Mouse (Mus musculus) cerebellum, postnatal 10 days (tissue): Measurements from ENCODE around the gene Serpinb9b.
"Not testable (repeated sequence)": the region's sequence is repeated elsewhere in the genome, so short reads cannot be mapped to it uniquely, and the experiment has no call there.

Experiments
- DNase-seq, 2 experiments: peaks; one replicate each; pipeline ENCODE4 v3.0.0; 2021; ENCODE audit warnings: mixed read lengths in 2 of 2

Gene Serpinb9b

DNA sequence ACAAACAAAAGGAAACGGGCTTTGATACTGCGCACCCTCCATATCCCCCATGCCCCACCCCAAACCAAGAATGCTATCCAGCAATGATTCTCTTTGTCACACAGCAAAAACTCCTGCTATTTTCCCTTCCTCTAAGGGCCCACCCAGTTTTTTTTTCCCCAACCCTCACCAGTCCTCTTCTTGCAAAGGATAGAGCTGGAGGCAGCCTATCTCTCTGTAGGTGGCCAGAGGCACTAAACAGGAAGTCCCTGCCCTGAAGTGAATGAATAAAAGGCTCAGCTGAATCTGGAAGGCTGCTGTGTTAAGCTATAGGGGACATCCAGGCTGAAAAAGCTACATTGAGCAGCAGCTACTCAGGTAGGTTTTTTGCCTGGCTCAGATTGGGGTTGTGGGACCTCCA lies at the start of gene Serpinb9b:
Gene Serpinb9b (plus strand): TSS at position 173 of the 400 bp plus-strand sequence.
- DNase-seq, result no peak

DNA sequence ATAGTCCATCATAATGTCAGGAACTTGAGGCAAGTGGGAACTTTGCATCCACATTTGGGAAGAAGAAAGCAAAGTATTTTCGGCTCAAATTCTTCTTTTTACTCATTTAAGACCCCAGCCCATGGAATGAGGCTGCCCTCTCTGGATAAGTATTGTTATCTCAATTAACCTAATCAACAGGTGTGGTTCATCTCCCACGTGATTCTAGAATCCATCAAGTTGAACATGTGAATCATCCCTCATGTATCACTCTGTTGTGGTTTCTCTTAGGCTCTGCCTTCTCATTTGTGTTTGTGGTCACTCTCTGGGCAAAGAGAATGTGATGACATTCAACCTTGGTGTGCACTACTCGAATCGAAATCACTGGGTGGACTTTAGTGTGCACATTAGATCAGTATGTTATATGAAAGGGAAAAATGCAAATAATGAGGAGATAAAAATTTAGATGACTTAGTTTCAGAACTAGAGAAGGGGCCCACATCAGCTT lies 44.6 kb upstream of the Serpinb9b start:
- DNase-seq, result no peak

DNA sequence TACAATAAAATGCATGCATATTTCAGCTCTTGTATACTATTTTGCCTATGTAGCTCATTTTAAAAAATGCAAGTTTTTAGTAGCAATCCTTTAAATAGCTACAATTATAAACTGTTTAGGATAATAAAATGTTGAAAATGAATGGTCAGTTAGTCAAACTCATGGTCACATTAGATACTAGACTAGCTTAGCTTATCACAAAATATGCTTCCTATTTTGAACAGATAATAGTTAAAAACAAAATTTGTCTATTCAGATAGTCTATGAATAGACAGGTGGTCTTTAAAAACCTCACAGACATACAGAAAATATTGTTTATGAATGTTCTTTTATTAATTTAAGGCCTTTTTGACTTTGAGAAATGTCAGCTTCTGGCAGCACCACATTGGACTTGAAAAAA lies 41.0 kb upstream of the Serpinb9b start:
- DNase-seq, result no peak

DNA sequence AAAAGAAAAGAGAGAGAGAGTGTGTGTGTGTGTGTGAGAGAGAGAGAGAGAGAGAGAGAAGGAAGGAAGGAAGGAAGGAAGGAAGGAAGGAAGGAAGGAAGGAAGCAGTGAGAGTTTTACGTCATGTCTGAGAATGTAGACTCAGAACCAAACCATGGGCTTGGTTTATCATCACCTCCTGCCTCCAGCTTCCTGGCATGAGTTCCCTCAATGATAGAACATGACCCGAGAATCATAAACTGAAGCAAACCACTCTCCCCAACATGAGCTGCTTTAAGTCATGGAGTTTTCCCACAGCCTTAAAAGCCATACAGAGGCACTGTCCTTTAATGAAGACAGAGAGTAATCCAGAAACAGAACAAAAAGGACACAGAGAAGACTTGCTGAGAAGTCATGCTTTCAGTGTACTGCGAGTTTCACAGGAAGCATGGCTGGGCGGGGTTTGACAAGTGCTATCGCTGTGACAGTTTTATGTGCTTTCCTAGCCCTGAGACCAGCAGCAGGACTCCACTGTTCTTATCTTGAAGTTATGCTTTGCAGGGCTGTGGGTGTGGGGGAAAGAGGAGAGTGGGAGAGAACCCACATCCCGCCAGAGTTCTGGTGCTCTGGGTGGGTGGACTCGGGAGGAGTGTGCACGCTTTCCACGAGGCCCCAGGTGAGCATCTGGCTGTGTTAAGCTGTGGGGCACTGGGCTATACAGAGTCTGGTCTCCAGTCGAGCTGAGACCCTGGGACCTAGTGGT lies 33.9 kb upstream of the Serpinb9b start:
- no peak for DNase-seq

DNA sequence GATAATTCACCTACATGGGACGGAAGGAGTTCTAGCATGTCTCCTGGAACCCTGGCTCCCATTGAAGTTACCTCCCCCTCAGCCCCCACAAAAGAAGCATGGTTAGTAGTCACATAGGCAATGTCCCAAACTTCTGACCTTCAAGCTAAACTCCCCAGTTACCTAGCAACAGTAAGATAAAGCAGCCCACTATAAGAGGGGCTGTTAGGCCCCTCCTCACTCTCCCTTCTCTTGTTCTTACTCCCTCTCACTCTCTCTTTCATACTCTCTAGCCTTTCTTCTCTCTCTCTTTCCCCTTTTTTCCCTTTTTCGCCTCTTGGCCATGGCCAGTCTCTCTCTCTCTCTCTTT lies 33.3 kb upstream of the Serpinb9b start:
- DNase-seq, result no peak

DNA sequence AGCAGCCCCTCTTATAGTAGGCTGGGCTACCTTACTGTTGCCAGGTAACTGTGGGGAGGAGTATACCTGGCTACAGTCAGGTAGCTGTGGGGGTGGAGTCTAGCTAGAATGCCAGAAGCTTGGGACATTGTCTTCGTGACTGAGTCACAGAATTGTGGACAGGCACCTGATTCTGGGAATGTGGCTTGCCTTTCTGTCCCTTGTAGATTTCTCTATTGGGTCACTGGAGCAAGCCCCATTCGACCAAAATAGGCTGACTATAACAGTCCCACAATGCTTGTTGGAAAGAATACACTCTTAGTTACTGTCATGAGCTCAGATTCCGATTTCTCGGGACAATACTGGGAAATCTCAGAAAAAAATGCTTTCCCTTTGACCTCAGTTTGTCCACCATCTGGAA lies 32.2 kb upstream of the Serpinb9b start:
- DNase-seq, result no peak

DNA sequence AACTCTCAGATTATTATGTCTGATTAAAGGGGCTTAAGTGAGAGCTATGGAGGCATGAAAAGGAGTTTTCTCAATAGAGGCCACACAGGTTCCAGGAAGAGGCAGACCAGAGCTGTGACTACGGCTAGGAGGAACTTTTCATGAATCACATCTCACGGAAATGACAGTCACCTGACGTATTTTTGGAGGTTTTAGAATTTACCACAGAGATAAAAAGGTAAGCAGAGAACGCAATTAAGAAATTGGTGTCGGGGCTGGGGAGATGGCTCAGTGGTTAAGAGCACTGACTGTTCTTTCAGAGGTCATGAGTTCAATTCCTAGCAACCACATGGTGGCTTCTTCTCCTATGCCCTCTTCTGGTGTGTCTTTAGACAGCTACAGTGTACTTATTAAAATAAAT lies 25.9 kb upstream of the Serpinb9b start:
- no peak for DNase-seq

DNA sequence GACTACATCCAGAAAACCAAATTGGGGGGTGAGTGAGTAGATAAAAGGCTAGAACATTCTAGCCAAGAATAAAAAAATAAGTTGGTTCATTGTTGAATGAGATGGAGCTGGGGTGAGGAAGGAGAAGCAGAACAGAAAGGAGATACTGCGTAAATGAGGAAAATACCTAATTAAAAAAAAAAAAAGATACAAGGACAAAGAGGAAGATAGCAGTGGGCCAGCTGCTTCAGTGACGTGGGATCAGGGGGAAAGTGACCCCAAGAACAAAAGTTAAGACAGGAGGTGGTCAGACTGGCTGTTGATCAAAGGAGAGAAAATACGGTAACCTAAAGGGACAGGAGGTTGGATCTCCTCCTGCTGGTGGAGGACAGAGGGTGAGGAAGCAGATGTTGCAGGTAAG lies 24.3 kb upstream of the Serpinb9b start, which contains the start of gene Serpinb9:
Gene Serpinb9 (plus strand): TSS at position 301 of the 400 bp plus-strand sequence.
- DNase-seq, result no peak

DNA sequence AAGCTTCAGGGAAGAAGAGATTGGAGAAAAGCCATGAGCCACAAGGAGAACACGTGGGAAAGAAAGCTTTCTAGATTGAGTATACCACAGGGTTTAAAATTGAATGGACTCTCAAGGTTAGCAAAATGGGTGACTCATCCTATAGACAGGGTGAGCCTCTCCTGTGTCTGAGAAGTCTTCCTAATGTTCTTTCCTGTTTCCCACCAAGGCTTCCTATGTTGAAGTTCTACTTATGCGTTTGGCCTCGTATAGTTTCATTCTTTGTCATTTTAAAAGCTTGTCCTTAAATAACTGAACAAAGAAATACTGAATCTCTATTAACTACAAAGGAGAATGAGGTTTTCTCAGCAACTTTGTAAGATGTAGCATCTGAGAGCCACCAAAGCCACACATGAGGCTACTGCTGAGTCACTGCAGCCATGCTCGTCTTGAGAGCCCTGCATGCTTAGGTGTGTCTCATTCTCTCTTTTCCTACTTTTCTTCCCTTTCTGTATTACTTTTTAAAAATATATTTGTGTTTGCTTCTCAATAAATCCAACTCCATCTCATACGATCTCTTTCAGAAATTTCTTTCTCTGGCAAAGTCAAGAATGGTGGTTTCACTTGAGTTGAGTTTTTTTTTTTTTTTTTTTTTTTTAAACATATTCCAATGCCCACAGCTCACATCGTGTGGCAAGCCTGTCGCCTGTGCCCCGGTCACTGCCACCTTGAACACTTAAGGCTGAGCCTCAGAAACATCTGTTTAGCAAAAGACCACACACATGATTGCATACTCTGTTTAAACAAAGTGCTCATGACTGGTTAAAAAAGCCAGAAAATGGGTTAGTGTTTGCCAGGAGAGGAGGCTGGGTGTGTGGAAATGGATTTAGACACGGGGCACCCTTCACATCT lies 23.4 kb upstream of the Serpinb9b start:
- DNase-seq, result no peak

DNA sequence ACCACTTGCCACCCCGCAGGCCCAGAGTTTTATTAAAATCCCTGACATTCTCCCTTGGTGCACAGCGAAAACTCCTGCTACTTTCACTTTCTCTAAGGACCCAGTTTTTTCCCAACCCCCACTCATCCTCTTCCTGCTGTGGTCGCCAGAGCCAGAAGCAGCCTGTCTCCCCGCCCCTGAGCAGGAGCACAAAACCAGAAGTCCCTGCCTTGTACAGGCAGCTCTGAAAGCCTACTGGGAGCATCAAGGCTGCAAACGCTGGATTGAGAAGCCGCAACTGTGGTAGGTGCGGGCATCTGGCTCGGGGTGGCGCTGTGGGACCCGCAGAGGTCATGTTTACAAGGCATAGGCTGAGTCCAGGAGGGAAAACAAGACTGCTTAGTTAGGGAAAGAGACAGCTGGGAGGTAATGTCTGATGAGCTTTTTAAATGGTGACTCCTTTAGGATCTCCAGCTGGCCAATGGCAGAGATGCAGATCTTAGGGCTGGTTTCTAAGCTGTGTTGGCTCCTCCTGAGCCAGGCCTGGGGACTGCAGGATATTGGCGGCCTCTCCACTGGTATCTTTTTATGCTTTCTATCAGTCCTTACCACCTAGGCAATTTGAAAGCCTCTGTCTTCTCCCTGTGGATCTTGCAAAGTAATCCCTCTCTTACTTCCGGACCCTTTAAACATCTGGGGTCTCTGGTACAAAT lies 22.7 kb upstream of the Serpinb9b start:
- peak; percentile 85 to 86 for DNase-seq

DNA sequence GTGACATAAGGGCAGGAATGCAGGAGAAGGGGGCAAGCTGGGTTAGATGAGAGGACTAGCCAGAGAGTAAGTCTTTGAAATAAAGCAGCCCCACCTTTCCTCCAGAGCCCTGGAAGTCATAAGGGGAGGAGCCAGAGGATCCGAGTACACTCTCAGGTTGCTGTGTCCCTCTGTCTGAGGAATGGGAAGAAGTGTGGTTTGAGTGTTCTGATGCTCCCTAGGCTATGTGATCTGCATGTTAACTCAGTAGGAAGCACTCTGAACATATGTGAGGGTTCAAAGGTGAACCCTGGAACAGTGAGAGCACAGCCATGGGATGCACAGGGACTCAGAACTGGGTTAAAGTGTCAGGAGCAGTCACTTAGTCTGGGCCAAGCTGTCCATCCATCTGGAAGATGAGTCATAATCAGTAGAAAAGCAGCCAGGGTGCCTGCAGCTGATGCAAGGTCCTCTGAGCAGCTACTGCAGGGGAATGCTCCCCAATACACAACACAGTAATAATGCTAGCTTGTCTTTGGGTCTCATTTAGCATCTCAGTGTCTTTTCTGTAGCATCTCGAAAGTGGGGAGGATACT lies 21.6 kb upstream of the Serpinb9b start:
- no peak for DNase-seq

DNA sequence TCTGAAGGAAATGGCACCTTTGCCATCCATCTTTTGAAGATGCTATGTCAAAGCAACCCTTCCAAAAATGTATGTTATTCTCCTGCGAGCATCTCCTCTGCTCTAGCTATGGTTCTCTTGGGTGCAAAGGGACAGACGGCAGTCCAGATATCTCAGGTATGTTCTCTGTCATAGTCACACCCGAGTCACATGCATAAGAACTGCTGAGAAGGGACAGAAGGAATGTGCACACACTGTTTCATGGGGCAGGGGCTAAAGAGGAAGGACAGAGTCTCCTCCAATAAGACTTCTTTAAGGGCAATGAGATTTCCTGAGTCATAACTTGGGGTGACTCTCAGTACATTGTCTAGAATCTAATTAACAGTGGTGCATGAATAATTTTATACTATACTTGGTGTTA lies 20.7 kb upstream of the Serpinb9b start:
- DNase-seq, result no peak

DNA sequence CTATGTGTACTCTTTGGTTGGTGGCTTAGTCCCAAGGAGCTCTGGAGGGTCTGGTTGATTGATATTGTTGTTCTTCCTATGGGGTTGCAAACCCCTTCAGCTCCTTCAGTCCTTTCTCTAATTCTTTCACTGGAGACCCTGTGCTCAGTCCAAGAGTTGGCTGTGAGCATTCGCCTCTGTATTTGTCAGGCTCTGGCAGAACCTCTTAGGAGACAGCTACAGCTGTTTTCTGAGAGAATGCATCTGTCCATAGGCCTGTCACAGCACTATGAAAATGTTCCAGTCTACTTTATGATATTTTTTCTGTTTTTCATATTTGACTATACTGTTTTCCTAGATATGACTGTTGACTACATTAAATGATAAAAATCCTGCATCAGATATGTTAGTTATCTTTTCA lies 14.8 kb upstream of the Serpinb9b start:
- no peak for DNase-seq

DNA sequence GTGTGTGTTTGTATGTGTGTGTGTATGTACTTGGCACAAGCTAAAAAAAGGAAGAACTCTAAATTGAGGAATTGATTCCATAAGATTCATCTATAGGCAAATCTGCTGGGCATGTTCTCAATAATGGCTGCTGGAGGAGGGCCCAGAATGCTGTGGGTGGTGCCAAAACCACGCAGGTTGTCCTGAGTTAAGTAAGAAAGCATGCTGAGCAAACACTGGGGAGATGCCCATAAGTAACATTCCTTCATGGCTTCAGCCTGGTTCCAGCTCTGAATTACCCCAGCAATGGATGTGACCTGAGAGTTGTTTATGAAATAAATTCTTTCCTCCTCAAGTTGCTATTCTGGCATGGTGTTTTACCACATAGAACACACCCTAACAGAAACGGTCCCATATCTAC lies 13.9 kb upstream of the Serpinb9b start:
- DNase-seq, result no peak

DNA sequence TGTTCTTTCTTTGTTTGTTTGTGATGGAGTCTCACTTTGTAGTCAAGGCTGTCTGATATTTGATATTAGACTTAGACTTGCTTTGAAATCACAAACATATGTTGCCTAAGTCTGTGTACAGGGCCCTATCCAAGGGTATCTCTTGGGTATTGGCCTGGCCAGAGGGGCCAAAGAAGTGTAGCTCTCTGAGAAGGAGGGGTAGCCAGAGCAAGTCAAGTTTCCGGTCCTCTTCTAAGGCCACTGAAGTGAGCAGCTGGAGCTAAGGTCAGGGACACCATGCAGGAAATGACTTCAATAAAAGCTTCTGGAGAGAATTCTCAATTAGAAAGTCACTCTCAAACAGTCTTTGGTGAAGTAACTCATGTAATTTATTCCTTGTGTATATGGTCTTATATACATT lies 4.8 kb upstream of the Serpinb9b start:
- no peak for DNase-seq

DNA sequence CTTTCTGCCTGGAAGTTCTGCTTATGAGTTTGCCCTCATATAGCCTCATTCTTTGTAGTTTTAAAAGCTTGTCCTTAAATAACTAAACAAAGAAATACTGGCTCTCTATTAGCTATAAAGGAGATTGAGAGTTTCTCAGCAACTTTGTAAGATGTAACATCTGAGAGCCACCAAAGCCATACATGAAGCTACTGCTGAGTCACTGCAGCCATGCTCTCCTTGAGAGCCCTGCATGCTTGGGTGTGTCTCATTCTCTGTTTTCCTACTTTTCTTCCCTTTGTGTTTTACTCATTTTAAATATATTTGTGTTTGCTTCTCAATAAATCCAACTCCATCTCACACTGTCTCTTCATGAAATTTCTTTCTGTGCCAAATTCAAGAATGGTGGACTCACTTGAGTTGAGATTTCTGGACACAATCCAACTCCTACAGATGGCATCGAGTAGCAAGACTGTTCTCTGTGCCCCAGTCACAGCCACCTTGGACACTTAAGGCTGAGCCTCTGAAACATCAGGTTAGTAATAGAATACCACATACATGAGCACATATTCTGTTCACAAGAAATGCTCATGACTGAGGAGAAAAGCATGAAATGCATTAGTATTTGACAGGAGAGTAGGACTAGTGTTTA lies 674 bp upstream of the Serpinb9b start:
- DNase-seq, result peak; percentile 33 to 55

DNA sequence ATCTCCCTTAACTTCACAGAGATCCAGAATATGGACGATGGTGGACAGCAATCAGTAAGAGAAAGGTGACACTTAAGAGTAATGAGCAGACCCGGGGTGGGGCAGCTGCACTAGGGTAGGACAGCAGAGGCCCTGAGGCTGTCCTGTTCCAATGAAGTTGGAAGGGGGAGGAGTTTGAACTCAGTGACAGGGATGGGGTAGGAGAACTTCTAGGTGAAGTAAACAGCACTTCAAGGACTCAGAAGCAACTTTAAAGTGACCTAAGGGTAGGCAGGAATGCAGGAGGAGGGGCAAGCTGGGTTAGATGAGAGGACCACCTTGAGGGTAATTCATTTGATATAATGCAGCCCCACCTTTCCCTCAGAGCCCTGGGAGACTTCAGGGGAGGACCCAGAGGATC lies 930 bp downstream of the Serpinb9b start:
- DNase-seq, result no peak

DNA sequence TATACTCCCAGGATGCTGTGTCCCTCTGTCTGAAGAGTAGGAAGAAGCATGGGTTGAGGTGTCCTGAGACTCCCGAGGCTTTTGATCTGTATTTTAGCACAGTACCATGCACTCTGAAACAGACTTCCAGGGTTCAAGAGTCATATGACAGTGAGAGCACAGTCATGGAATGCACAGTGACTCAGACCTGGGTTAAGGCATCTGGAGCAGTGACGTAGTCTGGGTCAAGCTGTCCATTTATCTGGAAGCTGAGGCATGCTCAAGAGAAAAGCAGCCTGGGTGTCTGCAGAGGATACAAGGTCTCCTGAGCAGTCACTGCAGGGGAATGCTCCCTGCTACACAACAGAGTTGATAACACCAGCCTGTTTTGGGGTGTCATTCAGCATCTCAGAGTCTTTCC lies 1.3 kb downstream of the Serpinb9b start:
- DNase-seq, result no peak

DNA sequence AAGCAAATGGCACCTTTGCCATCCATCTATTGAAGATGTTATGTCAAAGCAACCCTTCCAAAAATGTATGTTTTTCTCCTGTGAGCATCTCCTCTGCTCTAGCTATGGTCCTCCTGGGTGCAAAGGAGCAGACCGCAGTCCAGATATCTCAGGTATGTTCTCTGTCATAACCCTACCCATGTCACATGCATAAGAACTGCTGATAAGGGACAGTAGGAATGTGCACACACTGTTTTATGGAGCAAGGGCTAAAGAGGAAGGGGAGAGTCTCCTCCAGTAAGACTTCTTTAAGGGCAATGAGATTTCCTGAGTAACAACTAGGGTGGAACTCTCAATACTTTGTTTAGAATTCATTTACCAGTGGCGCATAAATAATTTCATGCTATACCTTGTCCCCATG lies 2.3 kb downstream of the Serpinb9b start:
- not testable (repeated sequence) for DNase-seq

DNA sequence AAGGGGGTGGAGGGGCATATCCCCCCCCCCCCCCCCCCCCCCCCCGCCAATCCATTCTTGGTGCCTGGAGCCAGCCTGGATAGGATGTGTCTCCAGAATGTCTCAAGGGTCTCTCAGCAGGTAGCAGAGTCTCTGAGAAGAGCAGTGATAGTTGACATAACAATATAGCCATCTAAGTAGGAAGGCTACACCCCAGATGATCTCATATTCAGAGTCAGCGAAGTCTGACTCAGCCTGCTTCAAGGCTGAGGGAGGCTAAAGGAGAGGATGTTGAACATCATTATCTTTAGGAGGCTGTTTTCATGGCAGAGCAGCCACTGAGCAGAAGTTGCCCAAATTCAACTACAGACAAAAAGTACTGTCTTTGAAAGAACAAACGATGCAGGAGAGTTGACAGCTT lies 3.1 kb downstream of the Serpinb9b start:
- DNase-seq, result no peak

DNA sequence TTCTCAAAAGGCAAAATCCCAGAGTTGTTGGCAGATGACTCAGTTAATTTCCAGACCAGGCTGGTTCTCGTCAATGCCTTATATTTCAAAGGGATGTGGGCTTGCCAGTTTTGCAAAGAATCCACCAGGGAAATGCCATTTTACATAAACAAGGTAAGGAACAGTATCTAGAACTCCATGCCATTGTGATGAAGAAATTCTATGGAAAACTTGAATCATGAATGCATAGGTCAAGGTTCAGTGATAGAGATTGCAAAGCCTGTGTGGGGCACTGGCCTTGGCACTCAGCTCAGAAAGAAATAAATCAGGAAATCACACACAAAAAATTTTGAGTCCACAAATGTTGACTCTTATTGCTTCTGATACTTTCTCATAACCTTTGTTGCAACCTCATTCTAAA lies 8.3 kb downstream of the Serpinb9b start:
- DNase-seq, result no peak

DNA sequence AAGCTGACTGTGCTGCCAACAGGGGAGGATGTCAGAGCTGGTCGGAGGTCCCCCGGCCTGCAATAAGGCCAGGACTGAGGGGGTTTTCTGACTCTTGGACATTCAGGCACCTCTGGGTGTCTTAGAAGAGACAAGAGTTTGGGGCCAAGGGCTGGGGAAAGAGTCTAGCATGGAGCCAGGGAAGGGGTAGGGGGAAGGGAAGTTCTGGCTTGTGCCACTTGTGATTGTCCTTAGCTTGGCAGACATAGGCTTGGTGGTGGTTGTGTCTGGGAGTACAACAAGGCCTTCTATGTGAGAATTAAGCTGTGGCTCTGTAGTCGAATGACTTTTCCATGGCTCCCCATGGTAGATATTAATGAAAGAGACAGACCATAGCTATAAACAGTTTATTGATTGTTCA lies 16.3 kb downstream of the Serpinb9b start:
- no peak for DNase-seq

DNA sequence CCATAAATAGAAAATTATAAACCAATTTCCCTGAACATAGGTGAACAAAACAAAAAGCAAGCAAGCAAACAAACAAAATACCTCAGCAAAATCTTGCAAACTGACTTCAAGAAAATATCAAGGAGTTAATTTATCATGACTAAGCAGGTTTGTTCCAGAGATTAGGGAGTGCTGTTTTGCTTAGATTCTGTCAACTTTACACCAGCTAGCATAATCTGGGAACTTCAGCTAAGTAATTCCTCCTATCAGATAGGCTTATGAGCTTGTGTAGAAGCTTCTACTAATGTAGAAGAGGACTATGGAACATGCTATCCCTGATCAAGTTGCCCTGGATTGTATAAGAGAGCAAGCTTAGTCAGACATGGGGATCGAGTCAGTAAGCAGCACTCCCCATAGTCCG lies 20.0 kb downstream of the Serpinb9b start:
- no peak for DNase-seq
